Mouse (Mus musculus) right cerebral cortex, adult 18-20 months (tissue): ENCODE measurements around the gene Adam8.
A peak's percentile ranks its signal among the peaks of the same experiment; 100 is the strongest.

ENCODE experiments used
- DNase-seq: peaks from one replicate; pipeline ENCODE4 v3.0.0; 2022; ENCODE audit warnings: mixed read lengths

Adam8 gene

DNA sequence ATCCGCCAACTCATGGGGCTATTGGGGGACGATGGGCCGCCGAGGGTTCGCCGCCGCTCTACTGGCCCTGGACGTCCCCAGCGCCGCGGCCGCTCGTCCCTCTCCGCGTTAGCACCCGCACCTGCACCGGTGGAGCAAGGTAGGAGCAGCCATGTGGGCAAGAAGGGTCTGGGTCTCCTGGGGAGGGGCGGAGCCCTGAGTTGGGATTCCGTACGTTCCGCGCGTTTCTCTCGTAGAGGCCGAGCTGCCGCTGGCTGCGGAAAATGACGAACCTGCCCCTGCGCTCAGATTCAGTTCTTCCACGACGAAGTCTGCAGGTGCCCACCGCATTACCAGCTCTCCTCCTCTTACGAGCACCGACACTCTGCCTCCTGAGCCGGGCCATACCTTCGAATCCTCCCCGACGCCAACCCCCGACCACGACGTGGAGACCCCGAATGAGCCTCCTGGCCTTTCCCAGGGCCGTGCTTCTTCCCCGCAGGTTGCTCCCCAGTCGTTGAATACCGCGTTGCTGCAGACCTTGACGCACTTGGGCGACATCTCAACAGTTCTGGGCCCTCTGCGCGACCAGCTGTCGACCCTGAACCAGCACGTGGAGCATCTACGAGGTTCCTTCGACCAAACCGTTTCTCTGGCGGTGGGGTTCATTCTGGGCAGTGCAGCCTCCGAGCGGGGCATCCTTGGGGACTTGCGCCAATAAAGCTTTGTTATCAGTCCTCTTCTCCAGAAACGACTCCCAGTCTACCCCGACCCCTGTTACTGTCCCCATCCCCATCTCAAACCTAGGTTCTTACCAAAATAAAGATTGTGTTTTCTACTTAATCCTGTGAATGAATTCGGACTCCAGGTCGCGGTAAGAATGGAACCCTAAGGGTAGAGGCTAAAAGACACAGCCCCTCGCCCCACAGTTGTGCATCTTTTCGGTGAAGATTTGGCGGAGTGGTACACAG lies 47.8 kb downstream of the Adam8 start:
- no peak for DNase-seq

DNA sequence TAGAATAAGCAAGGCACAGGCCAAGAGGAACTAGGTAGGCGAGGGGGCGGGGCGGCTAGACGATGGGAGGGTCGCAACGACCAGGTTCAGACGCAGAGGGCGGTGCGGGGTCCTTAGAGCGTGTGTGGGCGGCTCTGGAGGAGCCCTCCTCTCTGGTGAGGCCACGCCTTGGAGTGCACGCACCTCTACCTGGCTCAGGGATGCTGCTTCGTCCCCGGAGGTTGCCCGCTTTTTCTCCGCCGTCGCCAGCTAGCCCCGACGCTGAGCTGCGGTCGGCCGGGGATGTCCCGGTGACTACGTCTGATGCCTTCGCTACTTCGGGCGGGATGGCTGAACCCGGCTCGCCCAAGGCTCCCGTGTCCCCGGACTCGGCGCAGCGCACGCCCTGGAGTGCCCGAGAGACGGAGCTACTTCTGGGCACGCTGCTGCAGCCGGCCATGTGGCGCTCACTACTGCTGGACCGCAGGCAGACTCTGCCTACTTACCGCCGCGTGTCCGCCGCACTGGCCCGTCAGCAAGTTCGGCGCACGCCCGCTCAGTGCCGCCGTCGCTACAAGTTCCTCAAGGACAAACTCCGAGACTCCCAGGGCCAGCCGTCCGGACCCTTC lies 48.6 kb downstream of the Adam8 start, which contains the start of gene Utf1:
TSS of gene Utf1 (plus strand) at position 116 of the 608 bp plus-strand sequence.
- peak; percentile 15 for DNase-seq

DNA sequence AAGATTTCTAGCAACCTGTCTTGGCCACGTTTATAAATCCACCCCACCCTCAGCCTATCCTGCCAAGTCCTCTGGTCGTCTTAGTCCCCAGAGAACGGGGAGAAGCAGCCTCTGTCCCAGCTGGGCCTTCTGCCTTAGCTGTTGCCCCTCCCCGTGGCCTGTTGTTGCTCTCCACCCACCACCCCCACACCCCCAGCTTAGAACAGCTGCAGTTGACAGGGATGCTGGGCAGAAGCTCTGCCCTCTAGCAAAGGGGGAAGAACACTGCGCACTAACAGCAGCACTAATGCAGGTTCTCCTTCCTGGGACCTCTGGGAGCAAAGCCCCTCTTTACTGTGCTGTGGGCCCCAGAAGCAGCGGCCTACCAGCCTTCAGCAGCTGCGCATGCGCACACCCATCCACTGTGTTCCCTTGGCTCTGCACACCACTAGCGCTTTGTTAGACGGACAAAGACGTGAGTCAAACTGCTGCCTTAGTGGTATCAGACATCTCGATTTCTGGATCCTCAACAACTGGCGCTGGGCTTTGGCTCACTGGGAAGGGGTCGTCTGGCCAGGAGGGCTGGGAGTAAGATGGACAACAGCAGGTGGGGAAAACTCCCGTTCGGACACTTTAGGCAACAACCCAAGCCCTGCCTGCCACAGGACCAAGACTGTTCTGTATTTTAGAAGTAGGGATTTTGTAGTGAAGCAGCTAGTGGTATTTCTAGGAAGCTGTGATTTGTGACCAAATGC lies 51.7 kb downstream of the Adam8 start:
- no peak for DNase-seq

DNA sequence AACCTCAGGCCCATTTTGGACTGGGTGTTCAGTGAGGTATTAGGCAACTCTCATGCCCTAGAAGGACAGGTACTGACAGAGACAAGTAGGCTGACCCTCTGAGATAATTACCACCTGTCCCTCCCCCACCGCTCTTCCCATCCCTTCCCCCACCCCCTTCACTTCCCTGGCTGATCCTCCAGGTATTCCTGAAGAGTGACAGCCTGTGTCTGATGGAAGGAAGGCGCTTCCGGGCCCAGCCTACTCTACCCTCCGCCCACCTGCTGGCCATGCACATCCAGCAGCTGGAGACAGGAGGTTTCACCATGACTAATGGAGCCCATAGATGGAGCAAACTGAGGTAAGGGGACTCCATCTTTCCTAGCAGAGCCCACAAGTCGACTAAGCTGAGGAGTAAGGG lies 54.6 kb downstream of the Adam8 start:
- no peak for DNase-seq

DNA sequence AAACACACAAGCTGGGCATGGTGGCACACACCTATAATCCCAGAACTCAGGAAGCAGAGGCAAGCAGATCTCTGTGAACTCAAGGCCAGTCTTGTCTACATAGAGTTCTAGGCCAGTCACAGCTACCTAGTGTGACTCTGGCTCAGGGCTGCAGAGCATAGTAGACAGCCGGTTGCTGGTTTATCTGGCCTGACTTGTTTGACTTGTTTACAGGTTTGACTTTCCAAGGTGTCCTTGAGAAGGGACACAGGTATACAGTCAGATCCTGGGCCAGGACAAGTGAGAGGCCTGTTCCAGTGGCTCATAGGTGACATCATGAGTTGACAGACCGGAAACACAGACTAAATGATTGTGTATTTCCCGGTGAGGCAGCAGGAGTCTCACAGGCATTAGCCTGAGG lies 55.2 kb downstream of the Adam8 start:
- DNase-seq = no peak

DNA sequence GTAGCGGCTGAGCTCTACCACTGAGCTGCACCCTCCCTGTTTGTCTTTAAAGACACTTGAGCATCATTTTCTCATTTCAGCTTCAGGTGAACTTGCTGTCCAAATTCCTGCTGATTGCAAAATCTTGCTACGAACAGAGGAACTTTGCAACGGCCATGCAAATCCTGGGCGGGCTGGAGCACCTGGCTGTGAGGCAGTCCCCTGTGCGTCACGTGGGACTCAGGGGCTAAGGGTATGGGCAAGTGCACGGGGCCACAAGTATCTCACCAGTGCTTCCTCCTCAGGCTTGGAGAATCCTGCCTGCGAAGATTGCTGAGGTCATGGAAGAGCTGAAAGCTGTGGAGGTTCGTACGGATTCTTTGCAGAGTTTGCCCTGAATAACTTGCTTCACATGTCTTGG lies 55.7 kb downstream of the Adam8 start:
- no peak for DNase-seq

DNA sequence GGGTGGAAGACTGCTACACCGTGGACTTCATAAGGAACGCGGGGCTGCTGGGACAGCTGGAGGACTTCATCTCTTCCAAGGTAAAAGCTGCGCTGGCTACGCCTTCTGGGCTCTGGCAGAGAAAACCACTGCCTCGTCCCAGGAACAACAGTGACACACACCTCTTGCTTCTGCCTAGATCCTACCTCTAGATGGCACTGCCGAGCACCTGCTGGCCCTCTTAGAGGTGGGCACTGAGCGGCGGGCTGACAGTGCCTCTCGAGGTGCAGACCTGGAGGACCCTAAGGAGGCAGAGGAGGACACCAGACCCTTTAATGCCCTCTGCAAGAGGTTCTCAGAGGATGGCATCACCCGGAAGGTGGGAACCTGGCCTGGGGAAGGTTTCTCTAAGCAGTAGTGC lies 61.6 kb downstream of the Adam8 start:
- no peak for DNase-seq
